Mouse (Mus musculus): Measurements from ENCODE around the gene Cotl1. TPM values are rescaled to one million over a fixed set of nuclear protein-coding genes. Genes with fewer than 3 reads are reported as not detected.
A peak's percentile ranks its signal among the peaks of the same experiment; 100 is the strongest.

The Cotl1 gene
- polyA plus RNA-seq, 1 experiment = 593 TPM

GRCm38 (mm10) chr8:119795651-119796050, 44.7 kb downstream of the Cotl1 start:
- no peak overlapping the region for H3K4me3 ChIP-seq (replicated peaks)
- no peaks in the 10 kb centered on the region for H3K36me3 ChIP-seq (replicated peaks; ENCODE audit: low read length)
- no peaks in the 10 kb centered on the region for H3K9me3 ChIP-seq
- peaks cover 32% of the 10 kb centered on the region for H3K4me1 ChIP-seq
- peaks cover 62% of the 10 kb centered on the region for H3K27me3 ChIP-seq (replicated peaks)
- no peak for TF ChIP-seq FLI1 (IDR thresholded peaks at IDR 0.05; ENCODE audit: low read length)
- no peak for TF ChIP-seq GATA1 (IDR thresholded peaks at IDR 0.05; ENCODE audit: borderline replicate concordance, low read length)

- H3K36me3 ChIP-seq (replicated peaks; ENCODE audit: low read length) = no peaks in the 10 kb centered on the region
Observed at GRCm38 (mm10) chr8:119794689-119795088, 45.7 kb downstream of the Cotl1 start.

GRCm38 (mm10) chr8:119791804-119792704, 48.3 kb downstream of the Cotl1 start:
- Histone ChIP-seq H3K9me3 (no peaks in the 10 kb centered on the region), H3K4me1 (peaks cover 22% of the 10 kb centered on the region), H3K36me3 (replicated peaks; ENCODE audit: low read length) (no peaks in the 10 kb centered on the region), H3K27me3 (replicated peaks) (peaks cover 60% of the 10 kb centered on the region), H3K4me3 (replicated peaks) (no peak overlapping the region)
- TF ChIP-seq GATA1 (IDR thresholded peaks at IDR 0.05; ENCODE audit: borderline replicate concordance, low read length) = no peak
- no peak for TF ChIP-seq FLI1 (IDR thresholded peaks at IDR 0.05; ENCODE audit: low read length)

More at GRCm38 (mm10) chr8:119794689-119795088, 45.7 kb downstream of the Cotl1 start:
- TF ChIP-seq FLI1 (IDR thresholded peaks at IDR 0.05; ENCODE audit: low read length) = no peak
- no peak for TF ChIP-seq GATA1 (IDR thresholded peaks at IDR 0.05; ENCODE audit: borderline replicate concordance, low read length)
- Histone ChIP-seq H3K4me3 (replicated peaks) (no peak overlapping the region), H3K27me3 (replicated peaks) (peaks cover 61% of the 10 kb centered on the region), H3K9me3 (no peaks in the 10 kb centered on the region), H3K4me1 (peaks cover 32% of the 10 kb centered on the region)

- TF ChIP-seq GATA1 (IDR thresholded peaks at IDR 0.05; ENCODE audit: borderline replicate concordance, low read length) (no peak), FLI1 (IDR thresholded peaks at IDR 0.05; ENCODE audit: low read length) (no peak)
- Histone ChIP-seq H3K36me3 (replicated peaks; ENCODE audit: low read length) (no peaks in the 10 kb centered on the region), H3K4me3 (replicated peaks) (no peak overlapping the region), H3K27me3 (replicated peaks) (peaks cover 58% of the 10 kb centered on the region), H3K9me3 (no peaks in the 10 kb centered on the region), H3K4me1 (peaks cover 37% of the 10 kb centered on the region)
Observed at GRCm38 (mm10) chr8:119789581-119789980, 50.8 kb downstream of the Cotl1 start.

GRCm38 (mm10) chr8:119788607-119789381, 51.5 kb downstream of the Cotl1 start:
- Histone ChIP-seq H3K9me3 (no peaks in the 10 kb centered on the region), H3K36me3 (replicated peaks; ENCODE audit: low read length) (no peaks in the 10 kb centered on the region), H3K4me1 (peaks cover 45% of the 10 kb centered on the region), H3K27me3 (replicated peaks) (peaks cover 63% of the 10 kb centered on the region), H3K4me3 (replicated peaks) (no peak overlapping the region)
- no peak for TF ChIP-seq FLI1 (IDR thresholded peaks at IDR 0.05; ENCODE audit: low read length)
- no peak for TF ChIP-seq GATA1 (IDR thresholded peaks at IDR 0.05; ENCODE audit: borderline replicate concordance, low read length)

GRCm38 (mm10) chr8:119787341-119787740, 53.0 kb downstream of the Cotl1 start:
- TF ChIP-seq GATA1 (IDR thresholded peaks at IDR 0.05; ENCODE audit: borderline replicate concordance, low read length) = no peak
- TF ChIP-seq FLI1 (IDR thresholded peaks at IDR 0.05; ENCODE audit: low read length) = no peak
- Histone ChIP-seq H3K27me3 (replicated peaks) (peaks cover 51% of the 10 kb centered on the region), H3K4me3 (replicated peaks) (no peak overlapping the region), H3K4me1 (peaks cover 54% of the 10 kb centered on the region), H3K9me3 (no peaks in the 10 kb centered on the region), H3K36me3 (replicated peaks; ENCODE audit: low read length) (no peaks in the 10 kb centered on the region)

GRCm38 (mm10) chr8:119786871-119787270, 53.5 kb downstream of the Cotl1 start:
- H3K36me3 ChIP-seq (replicated peaks; ENCODE audit: low read length) = no peaks in the 10 kb centered on the region
- H3K27me3 ChIP-seq (replicated peaks) = peaks cover 49% of the 10 kb centered on the region
- peak overlapping the region; percentile 79 for H3K4me3 ChIP-seq (replicated peaks)
- H3K9me3 ChIP-seq = no peaks in the 10 kb centered on the region
- peaks cover 50% of the 10 kb centered on the region for H3K4me1 ChIP-seq
- TF ChIP-seq FLI1 (IDR thresholded peaks at IDR 0.05; ENCODE audit: low read length) (no peak), GATA1 (IDR thresholded peaks at IDR 0.05; ENCODE audit: borderline replicate concordance, low read length) (no peak)

- H3K4me1 ChIP-seq = peaks cover 46% of the 10 kb centered on the region
Observed at GRCm38 (mm10) chr8:119785764-119786405, 54.5 kb downstream of the Cotl1 start.

GRCm38 (mm10) chr8:119784676-119785075, 55.7 kb downstream of the Cotl1 start:
- no peaks in the 10 kb centered on the region for H3K9me3 ChIP-seq
- H3K36me3 ChIP-seq (replicated peaks; ENCODE audit: low read length) = no peaks in the 10 kb centered on the region
- H3K27me3 ChIP-seq (replicated peaks) = peaks cover 53% of the 10 kb centered on the region
- TF ChIP-seq FLI1 (IDR thresholded peaks at IDR 0.05; ENCODE audit: low read length) = no peak
- TF ChIP-seq GATA1 (IDR thresholded peaks at IDR 0.05; ENCODE audit: borderline replicate concordance, low read length) = no peak
- H3K4me1 ChIP-seq = peaks cover 47% of the 10 kb centered on the region
- H3K4me3 ChIP-seq (replicated peaks) = no peak overlapping the region

More at GRCm38 (mm10) chr8:119785764-119786405, 54.5 kb downstream of the Cotl1 start:
- no peak for TF ChIP-seq GATA1 (IDR thresholded peaks at IDR 0.05; ENCODE audit: borderline replicate concordance, low read length)
- Histone ChIP-seq H3K4me3 (replicated peaks) (no peak overlapping the region), H3K9me3 (no peaks in the 10 kb centered on the region), H3K27me3 (replicated peaks) (peaks cover 53% of the 10 kb centered on the region), H3K36me3 (replicated peaks; ENCODE audit: low read length) (no peaks in the 10 kb centered on the region)

Measured in megakaryocyte, embryonic 14.5 days (primary cell).